Mouse (Mus musculus) midbrain, embryonic 11.5 days (tissue): ENCODE measurements around the gene Gm49318. TPM values are rescaled to one million over a fixed set of nuclear protein-coding genes. Genes with fewer than 3 reads are reported as not detected.

Source experiments
- ATAC-seq: fragments of 200-750 bp; cut with Nextera tagmentation; 2 replicates; pipeline ENCODE4 v1.8.0; 2017; ENCODE audit warnings: moderate TSS enrichment, moderate library complexity; ENCODE audit not compliant: low FRiP score
- DNase-seq: peaks from one replicate; pipeline ENCODE4 v3.0.0; 2015; ENCODE audit warnings: low spot score; ENCODE audit errors: missing footprints
- H3K27ac ChIP-seq: fragments of 300-500 bp; sonication (generic); 2 replicates; pipeline ENCODE4 v1.5.1; 2014; ENCODE audit warnings: low read depth, low read length
- H3K27me3 ChIP-seq: fragments of 300-500 bp; sonication (generic); 2 replicates; pipeline ENCODE4 v1.6.1; 2014; ENCODE audit warnings: mild to moderate bottlenecking, low read length, moderate library complexity, mixed read lengths; ENCODE audit not compliant: control insufficient read depth, insufficient read depth
- H3K36me3 ChIP-seq: fragments of 300-500 bp; sonication (generic); 2 replicates; pipeline ENCODE4 v1.6.1; 2014; ENCODE audit warnings: mild to moderate bottlenecking, low read length, moderate library complexity, mixed read lengths; ENCODE audit not compliant: control insufficient read depth, insufficient read depth
- H3K4me1 ChIP-seq: fragments of 300-500 bp; sonication (generic); 2 replicates; pipeline ENCODE4 v1.6.1; 2014; ENCODE audit warnings: low read length; ENCODE audit not compliant: control insufficient read depth, insufficient read depth
- H3K4me2 ChIP-seq: fragments of 300-500 bp; sonication (generic); 2 replicates; pipeline ENCODE4 v1.6.1; 2014; ENCODE audit warnings: mild to moderate bottlenecking, moderate library complexity
- H3K4me3 ChIP-seq: fragments of 300-500 bp; sonication (generic); 2 replicates; pipeline ENCODE4 v1.5.1; 2014; ENCODE audit warnings: low read depth, low read length
- H3K9ac ChIP-seq: fragments of 300-500 bp; sonication (generic); 2 replicates; pipeline ENCODE4 v1.6.1; 2014; ENCODE audit warnings: low read length
- H3K9me3 ChIP-seq: fragments of 300-500 bp; sonication (generic); 2 replicates; pipeline ENCODE4 v1.6.1; 2016; ENCODE audit warnings: low read length; ENCODE audit not compliant: control insufficient read depth
- WGBS: fragments of 180-500 bp; shearing (Covaris S2); extraction: QIAGEN DNeasy Blood & Tissue Kit; methylation state at CpG from one replicate; pipeline ENCODE4 v1.1.7; 2014; 5-methylcytosine and 5-hydroxymethylcytosine counted together
- polyA plus RNA-seq: library from polyadenylated mRNA; unstranded; fragments of >200 nt; fragmentation: Nextera tagmentation; extraction: Ambion mirVana; gene quantifications from 2 replicates; pipeline ENCODE4 v1.2.1, GENCODE M21; 2014

The Gm49318 gene
- polyA plus RNA-seq, 1 experiment from 2014 or later = not detected

DNA sequence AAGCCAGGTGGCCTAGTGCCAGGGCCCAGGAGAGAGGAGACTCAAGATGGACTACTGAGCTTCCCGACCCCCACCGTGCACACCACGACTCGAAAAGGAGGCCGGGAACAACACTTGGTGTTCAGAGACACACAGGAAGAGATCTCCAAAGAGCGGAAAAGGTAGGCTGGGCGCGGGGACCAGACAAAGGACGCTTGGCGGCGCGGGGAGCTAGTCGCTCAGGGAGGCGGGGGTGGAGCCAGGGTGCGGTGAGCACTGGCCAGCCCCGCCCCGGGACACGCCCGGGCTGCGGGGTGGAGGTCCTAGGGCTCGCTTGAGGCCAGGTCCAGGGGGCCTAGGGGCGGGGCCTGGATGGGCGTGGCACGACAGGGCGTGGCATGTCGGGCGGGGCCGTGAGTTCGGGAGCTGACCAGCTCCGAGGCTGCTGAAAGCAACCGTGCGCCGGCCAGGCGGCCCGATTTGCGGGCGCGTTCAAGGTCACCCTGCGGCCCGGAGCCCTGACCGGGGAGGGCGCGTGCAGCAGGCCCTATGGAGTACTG lies 20.6 kb downstream of the Gm49318 start:
- Histone ChIP-seq H3K4me1 (peaks cover 37% of the 10 kb centered on the region), H3K9me3 (no peaks in the 10 kb centered on the region), H3K4me2 (peak overlapping the region; percentile 71), H3K4me3 (peak overlapping the region; percentile 86), H3K27ac (peak overlapping the region; percentile 86), H3K27me3 (peaks cover 8% of the 10 kb centered on the region), H3K9ac (peak overlapping the region; percentile 93), H3K36me3 (no peaks in the 10 kb centered on the region)
- ATAC-seq (peak; percentile 78), DNase-seq (peak; percentile 99)
- under 1% methylated on average over 43 of the region's 43 CpGs for WGBS

GRCm38 (mm10) chr9:22049721-22050270 lies 21.3 kb downstream of the Gm49318 start:
- Histone ChIP-seq H3K27me3 (peaks cover 8% of the 10 kb centered on the region), H3K4me3 (peak overlapping the region; percentile 86), H3K36me3 (no peaks in the 10 kb centered on the region), H3K4me2 (peak overlapping the region; percentile 71), H3K9me3 (no peaks in the 10 kb centered on the region), H3K4me1 (peaks cover 35% of the 10 kb centered on the region), H3K9ac (peak overlapping the region; percentile 93), H3K27ac (peak overlapping the region; percentile 86)
- WGBS = 42% methylated on average over 4 of the region's 4 CpGs
- DNase-seq = peak; percentile 91
- no peak; the same call in 1 of the 2 replicates for ATAC-seq

DNA sequence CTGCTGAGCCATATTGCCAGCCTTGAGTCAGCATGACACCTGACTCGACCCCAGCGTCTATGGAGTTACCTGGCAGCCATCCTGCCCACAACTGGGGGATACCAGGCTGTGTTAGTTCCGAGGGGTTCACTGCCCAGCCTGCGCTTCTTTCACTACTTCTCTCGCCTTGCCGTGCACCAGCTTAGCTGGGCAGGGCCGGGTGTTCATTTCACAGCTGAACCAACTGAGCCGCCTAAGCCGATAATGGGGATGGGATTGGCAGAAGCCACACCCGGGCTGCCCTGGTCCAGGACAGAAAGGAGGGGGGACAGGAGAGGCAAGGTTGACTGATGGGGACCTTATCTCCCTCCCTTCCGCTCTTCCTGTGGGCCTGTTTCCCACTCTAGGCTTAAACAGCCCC lies 21.7 kb downstream of the Gm49318 start:
- Histone ChIP-seq H3K9me3 (no peaks in the 10 kb centered on the region), H3K27me3 (peaks cover 8% of the 10 kb centered on the region), H3K36me3 (no peaks in the 10 kb centered on the region), H3K4me1 (peaks cover 31% of the 10 kb centered on the region), H3K4me3 (peak overlapping the region; percentile 86), H3K9ac (peak overlapping the region; percentile 93), H3K27ac (peak overlapping the region; percentile 86), H3K4me2 (peak overlapping the region; percentile 71)
- ATAC-seq (no peak), DNase-seq (no peak)
- WGBS = 64% methylated on average over 11 of the region's 11 CpGs

DNA sequence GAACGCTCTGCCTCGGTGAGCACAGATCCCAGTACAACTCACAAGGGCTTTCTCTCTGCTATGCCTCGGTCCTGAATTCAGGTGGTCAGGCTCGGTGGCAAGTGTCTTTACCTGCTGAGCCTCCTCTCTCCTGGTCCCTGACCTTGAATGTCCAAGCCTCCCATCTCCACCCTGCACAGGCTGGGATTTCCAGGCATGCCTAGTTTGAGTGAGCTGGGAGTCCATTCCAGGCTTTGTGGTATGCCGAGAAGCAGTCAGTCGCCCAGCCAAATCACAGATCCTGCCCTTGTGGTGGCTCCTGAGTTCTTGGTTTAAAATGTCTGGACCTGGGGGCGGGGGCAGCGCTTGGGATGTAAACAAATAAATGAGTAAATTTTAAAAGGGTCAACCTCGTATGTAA lies 23.7 kb downstream of the Gm49318 start:
- WGBS = 66% methylated on average over 9 of the region's 9 CpGs
- Histone ChIP-seq H3K36me3 (no peaks in the 10 kb centered on the region), H3K4me2 (no peak overlapping the region), H3K9me3 (no peaks in the 10 kb centered on the region), H3K4me1 (peaks cover 31% of the 10 kb centered on the region), H3K9ac (no peak overlapping the region), H3K27me3 (peaks cover 5% of the 10 kb centered on the region), H3K4me3 (no peak overlapping the region), H3K27ac (no peak overlapping the region)
- peak; percentile 84 for DNase-seq
- ATAC-seq = no peak

GRCm38 (mm10) chr9:22041832-22042231 lies 29.2 kb downstream of the Gm49318 start:
- no peak overlapping the region for H3K4me3 ChIP-seq
- H3K36me3 ChIP-seq = no peaks in the 10 kb centered on the region
- no peak overlapping the region for H3K4me2 ChIP-seq
- no peaks in the 10 kb centered on the region for H3K9me3 ChIP-seq
- no peak for ATAC-seq
- WGBS = 65% methylated on average over 2 of the region's 2 CpGs
- no peaks in the 10 kb centered on the region for H3K27me3 ChIP-seq
- no peaks in the 10 kb centered on the region for H3K4me1 ChIP-seq
- H3K9ac ChIP-seq = no peak overlapping the region
- DNase-seq = no peak
- no peak overlapping the region for H3K27ac ChIP-seq

DNA sequence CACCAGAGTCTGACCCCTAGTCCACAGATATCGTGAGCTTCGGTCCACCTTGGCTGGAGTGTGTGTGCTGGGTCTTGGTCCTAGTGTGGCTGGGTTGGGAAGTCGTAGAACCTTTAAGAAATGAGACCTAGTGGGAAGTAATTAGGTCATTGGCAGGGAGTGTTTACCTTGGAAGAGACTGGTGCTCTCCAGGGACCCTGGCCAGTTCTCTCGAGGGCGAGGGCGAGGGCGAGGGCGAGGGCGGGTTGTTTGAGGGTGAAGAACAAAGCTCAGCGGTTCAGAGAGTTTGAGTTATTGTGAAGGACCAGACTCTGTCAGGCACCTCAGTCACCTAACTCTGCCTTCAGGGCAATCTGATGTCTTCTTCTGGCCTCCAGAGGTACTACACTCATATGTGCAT lies 33.2 kb downstream of the Gm49318 start:
- Histone ChIP-seq H3K4me1 (peaks cover 9% of the 10 kb centered on the region; the same call in 1 of the 2 replicates), H3K9ac (no peak overlapping the region), H3K4me3 (no peak overlapping the region), H3K4me2 (no peak overlapping the region), H3K9me3 (no peaks in the 10 kb centered on the region), H3K27me3 (no peaks in the 10 kb centered on the region), H3K36me3 (no peaks in the 10 kb centered on the region; the same call in 1 of the 2 replicates), H3K27ac (no peak overlapping the region)
- no peak for ATAC-seq
- DNase-seq = no peak
- 82% methylated on average over 10 of the region's 10 CpGs for WGBS

DNA sequence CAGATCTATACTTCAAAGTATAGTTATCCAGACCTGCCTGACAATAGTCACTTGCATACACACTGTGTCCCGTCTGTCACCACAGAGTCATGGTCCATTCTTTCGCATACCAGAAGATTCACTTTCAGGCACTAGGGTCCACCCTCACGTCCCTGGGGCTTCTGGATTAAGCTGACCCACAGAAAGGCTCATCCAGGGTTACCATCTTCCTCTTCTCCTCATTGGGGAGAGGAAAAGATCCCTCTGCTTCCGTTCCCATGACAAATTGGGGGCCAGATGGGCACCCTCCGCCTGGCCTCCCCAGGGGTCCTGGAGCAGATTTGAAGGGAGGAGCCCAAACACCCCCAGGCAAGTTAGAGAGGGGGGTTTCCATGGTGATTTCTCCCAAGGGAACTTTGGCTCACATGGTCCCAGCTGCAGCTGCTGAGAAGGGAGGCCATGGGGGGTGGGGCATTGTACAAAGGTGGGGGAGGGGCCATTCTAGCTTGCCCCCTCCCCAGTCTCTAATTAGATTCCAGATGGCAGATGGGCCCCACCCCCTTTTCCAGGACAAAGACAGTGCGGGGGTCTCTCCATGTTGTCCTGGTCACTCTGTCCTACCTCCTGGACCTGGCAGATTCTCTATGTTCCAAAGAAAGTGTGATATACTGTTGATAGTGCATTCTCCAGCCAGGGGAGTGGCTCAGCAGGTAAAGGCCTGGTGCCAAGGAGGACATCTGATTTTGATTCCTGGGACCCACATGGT lies 35.6 kb downstream of the Gm49318 start:
- H3K4me2 ChIP-seq = no peak overlapping the region
- H3K9me3 ChIP-seq = no peaks in the 10 kb centered on the region
- peak; percentile 91 for DNase-seq
- H3K27ac ChIP-seq = peak overlapping the region; percentile 71
- no peaks in the 10 kb centered on the region for H3K27me3 ChIP-seq
- peak; percentile 80 for ATAC-seq
- H3K4me3 ChIP-seq = no peak overlapping the region
- H3K36me3 ChIP-seq = peaks cover 5% of the 10 kb centered on the region; the same call in 1 of the 2 replicates
- WGBS = 39% methylated on average over 6 of the region's 6 CpGs
- peaks cover 9% of the 10 kb centered on the region; the same call in 1 of the 2 replicates for H3K4me1 ChIP-seq
- no peak overlapping the region for H3K9ac ChIP-seq

GRCm38 (mm10) chr9:22030386-22030785 lies 40.7 kb downstream of the Gm49318 start:
- H3K9me3 ChIP-seq = no peaks in the 10 kb centered on the region
- no peak overlapping the region for H3K27ac ChIP-seq
- no peak overlapping the region for H3K4me3 ChIP-seq
- ATAC-seq (no peak), DNase-seq (no peak)
- H3K4me2 ChIP-seq = no peak overlapping the region
- peaks cover 20% of the 10 kb centered on the region for H3K4me1 ChIP-seq
- H3K27me3 ChIP-seq = no peaks in the 10 kb centered on the region
- H3K36me3 ChIP-seq = peaks cover 14% of the 10 kb centered on the region
- 94% methylated on average over 9 of the region's 9 CpGs for WGBS
- H3K9ac ChIP-seq = no peak overlapping the region

- H3K27ac ChIP-seq = peak overlapping the region; percentile 48
- DNase-seq = peak; percentile 90
- H3K36me3 ChIP-seq = peaks cover 15% of the 10 kb centered on the region
- H3K9me3 ChIP-seq = no peaks in the 10 kb centered on the region
- H3K27me3 ChIP-seq = no peaks in the 10 kb centered on the region
- no peak overlapping the region for H3K9ac ChIP-seq
- peak; percentile 80 for ATAC-seq
- H3K4me3 ChIP-seq = no peak overlapping the region
- 25% methylated on average over 7 of the region's 7 CpGs for WGBS
- no peak overlapping the region; the same call in 1 of the 2 replicates for H3K4me2 ChIP-seq
- H3K4me1 ChIP-seq = peaks cover 24% of the 10 kb centered on the region
Observed at GRCm38 (mm10) chr9:22028467-22028866, 42.6 kb downstream of the Gm49318 start.
